Mouse (Mus musculus) heart, embryonic 11.5 days (tissue): ENCODE measurements at regions not wholly inside any gene's neighbourhood (a gene's known extent, or its start where the extent isn't known, plus 50 kb on each side); places are given as distances from the start of the nearest gene placed in this dataset.

Source experiments
- ATAC-seq: fragments of 200-750 bp; cut with Nextera tagmentation; replicated peaks from 2 replicates; pipeline ENCODE4 v1.8.0; 2017; ENCODE audit warnings: moderate library complexity; ENCODE audit not compliant: insufficient number of reproducible peaks, low FRiP score, low TSS enrichment
- H3K27ac ChIP-seq: fragments of 300-500 bp; sonication (generic); 2 replicates; pipeline ENCODE4 v1.5.1; 2014; ENCODE audit warnings: mild to moderate bottlenecking, low read depth, low read length
- H3K27me3 ChIP-seq: fragments of 300-500 bp; sonication (generic); 2 replicates; pipeline ENCODE4 v1.6.1; 2014; ENCODE audit warnings: mild to moderate bottlenecking, low read length, mixed read lengths; ENCODE audit not compliant: control insufficient read depth, insufficient read depth
- H3K36me3 ChIP-seq: fragments of 300-500 bp; sonication (generic); 2 replicates; pipeline ENCODE4 v1.6.1; 2014; ENCODE audit warnings: mild to moderate bottlenecking, low read length, moderate library complexity, mixed read lengths; ENCODE audit not compliant: control insufficient read depth, insufficient read depth
- H3K4me1 ChIP-seq: fragments of 300-500 bp; sonication (generic); 2 replicates; pipeline ENCODE4 v1.6.1; 2014; ENCODE audit warnings: low read length; ENCODE audit not compliant: control insufficient read depth, insufficient read depth
- H3K4me2 ChIP-seq: fragments of 300-500 bp; sonication (generic); 2 replicates; pipeline ENCODE4 v1.6.1; 2014; ENCODE audit warnings: mild to moderate bottlenecking, moderate library complexity
- H3K4me3 ChIP-seq: fragments of 300-500 bp; sonication (generic); 2 replicates; pipeline ENCODE4 v1.5.1; 2014; ENCODE audit warnings: low read depth, low read length
- H3K9ac ChIP-seq: fragments of 300-500 bp; sonication (generic); 2 replicates; pipeline ENCODE4 v1.6.1; 2014; ENCODE audit warnings: mild to moderate bottlenecking, low read depth, low read length, moderate library complexity
- H3K9me3 ChIP-seq: fragments of 300-500 bp; sonication (generic); replicated peaks from 2 replicates; pipeline ENCODE4 v1.6.1; 2016; ENCODE audit warnings: low read length; ENCODE audit not compliant: control insufficient read depth
- WGBS: fragments of 180-500 bp; shearing (Covaris S2); extraction: QIAGEN DNeasy Blood & Tissue Kit; methylation state at CpG from one replicate; pipeline ENCODE4 v1.1.7; 2014; ENCODE audit not compliant: insufficient replicate concordance; 5-methylcytosine and 5-hydroxymethylcytosine counted together

DNA sequence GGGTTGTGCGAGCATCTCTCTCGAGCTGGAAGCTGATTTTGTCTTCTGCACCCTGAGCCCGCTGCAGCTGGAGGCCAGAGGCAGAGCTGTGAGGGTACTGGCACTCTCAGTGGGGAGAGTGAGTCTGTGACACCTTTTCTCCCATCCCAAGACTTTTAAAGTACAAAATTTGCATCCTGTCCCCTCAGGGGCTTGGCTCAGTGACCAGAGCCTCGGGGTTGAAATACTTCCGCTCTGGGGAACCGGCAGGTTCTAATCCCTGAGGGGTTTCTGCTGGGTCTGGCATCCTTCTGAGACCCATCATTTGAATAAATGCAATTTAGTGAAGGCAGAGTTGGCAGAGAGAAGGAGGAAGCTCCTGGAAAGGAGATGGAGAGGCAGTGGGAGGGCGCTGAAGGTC lies 340.5 kb upstream of the Smim15 start:
- Histone ChIP-seq H3K27me3 (no peaks in the 10 kb centered on the region), H3K36me3 (no peaks in the 10 kb centered on the region), H3K9me3 (no peaks in the 10 kb centered on the region), H3K4me3 (no peak overlapping the region), H3K4me1 (no peaks in the 10 kb centered on the region), H3K27ac (no peak overlapping the region), H3K4me2 (no peak overlapping the region), H3K9ac (no peak overlapping the region)
- ATAC-seq: no peak
- WGBS: 46% methylated on average over 7 of the region's 7 CpGs

DNA sequence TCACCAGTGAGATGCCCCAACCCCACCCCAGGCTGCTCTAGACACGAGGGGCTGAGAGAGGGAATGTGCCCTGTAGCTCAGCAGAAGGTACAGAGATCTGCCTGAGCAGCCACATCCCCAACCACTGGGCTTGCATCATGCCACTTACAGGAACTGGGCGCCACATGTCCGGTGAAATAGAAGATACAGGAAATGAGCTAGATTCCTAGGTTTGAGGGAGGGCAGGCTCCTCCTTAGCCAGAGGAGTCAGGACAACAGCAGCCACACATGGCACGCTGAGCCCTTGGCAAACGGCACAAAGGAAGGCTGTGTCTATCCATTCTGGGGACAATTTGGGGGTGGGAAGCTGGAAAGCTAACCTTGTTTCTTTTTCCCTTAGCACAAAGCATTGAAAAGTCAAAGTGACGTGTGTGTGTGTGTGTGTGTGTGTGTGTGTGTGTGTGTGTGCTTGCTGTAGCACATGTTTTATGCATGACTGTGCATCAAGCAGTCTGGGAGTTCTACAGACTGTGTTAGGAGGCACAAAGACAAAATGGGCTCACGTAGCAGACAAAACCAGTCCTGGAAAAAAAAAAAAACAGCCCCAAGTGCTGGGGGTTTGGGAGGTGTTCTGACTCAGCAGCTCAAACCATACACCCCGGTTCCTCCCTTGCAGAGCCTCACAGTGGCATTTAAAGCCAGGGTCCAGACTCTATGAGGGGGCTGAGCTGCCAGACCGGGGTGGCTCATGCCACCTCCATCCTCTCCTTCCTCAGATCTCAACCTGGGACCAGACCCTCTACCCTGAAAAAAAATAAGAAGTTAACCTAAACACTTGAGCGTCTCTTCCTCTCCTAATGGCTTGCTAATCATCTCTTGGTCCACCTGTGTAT lies 343.7 kb upstream of the Smim15 start:
- Histone ChIP-seq H3K27me3 (no peaks in the 10 kb centered on the region), H3K4me2 (no peak overlapping the region), H3K9me3 (no peaks in the 10 kb centered on the region; the same call in 1 of the 2 replicates), H3K36me3 (no peaks in the 10 kb centered on the region), H3K9ac (no peak overlapping the region), H3K27ac (no peak overlapping the region), H3K4me3 (no peak overlapping the region), H3K4me1 (no peaks in the 10 kb centered on the region)
- WGBS: 58% methylated on average over 10 of the region's 10 CpGs
- no peak for ATAC-seq

GRCm38 (mm10) chr13:107699251-107699650 lies 345.0 kb upstream of the Smim15 start:
- H3K4me2 ChIP-seq: no peak overlapping the region
- WGBS: 78% methylated on average over 5 of the region's 5 CpGs
- H3K27me3 ChIP-seq: no peaks in the 10 kb centered on the region
- H3K27ac ChIP-seq: no peak overlapping the region
- no peak for ATAC-seq
- H3K4me1 ChIP-seq: no peaks in the 10 kb centered on the region
- H3K4me3 ChIP-seq: no peak overlapping the region
- no peaks in the 10 kb centered on the region for H3K36me3 ChIP-seq
- H3K9ac ChIP-seq: no peak overlapping the region
- H3K9me3 ChIP-seq: no peaks in the 10 kb centered on the region; the same call in 1 of the 2 replicates

- no peak overlapping the region for H3K9ac ChIP-seq
- no peaks in the 10 kb centered on the region for H3K27me3 ChIP-seq
- H3K36me3 ChIP-seq: no peaks in the 10 kb centered on the region
- no peak overlapping the region for H3K27ac ChIP-seq
- WGBS: 87% methylated on average over 7 of the region's 7 CpGs
- H3K4me1 ChIP-seq: no peaks in the 10 kb centered on the region
- H3K4me2 ChIP-seq: no peak overlapping the region
- no peaks in the 10 kb centered on the region; the same call in 1 of the 2 replicates for H3K9me3 ChIP-seq
- ATAC-seq: no peak
- no peak overlapping the region for H3K4me3 ChIP-seq
Measured at GRCm38 (mm10) chr13:107698345-107698744, 345.9 kb upstream of the Smim15 start.

DNA sequence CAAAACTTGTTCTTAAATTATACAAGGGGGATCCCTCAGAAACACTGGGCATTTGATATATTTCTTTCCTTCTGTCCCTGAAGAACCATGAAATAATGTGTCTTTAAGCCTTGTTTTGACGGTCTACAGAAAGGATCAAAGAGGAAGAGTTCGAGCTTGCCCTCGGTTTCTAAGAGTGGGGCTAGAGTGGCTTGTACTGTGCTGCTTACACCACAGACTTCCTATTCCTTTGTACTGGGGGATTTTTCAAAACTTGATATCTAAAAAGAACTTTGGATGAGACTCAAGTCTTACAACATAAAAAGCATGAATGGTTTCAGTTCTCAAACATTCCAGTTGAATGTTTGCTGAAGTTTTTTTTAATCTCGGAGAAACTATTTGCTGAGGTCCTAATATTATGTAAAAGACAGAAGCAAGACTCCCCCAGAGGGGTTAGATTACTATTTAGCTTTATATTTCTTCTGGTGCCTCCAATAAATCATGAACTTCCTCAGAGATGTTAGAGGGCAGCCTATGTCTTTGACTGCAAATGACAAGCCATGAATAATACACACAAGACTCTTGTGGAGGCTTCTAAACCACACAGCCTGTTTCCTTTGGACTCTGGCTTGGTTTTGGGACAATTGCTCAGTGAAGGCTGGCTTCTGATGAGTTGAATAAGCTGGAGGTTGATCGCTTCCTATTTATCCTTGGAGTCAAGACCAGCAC lies 352.0 kb upstream of the Smim15 start:
- Histone ChIP-seq H3K9me3 (no peaks in the 10 kb centered on the region), H3K4me2 (no peak overlapping the region), H3K4me3 (no peak overlapping the region), H3K27ac (no peak overlapping the region), H3K36me3 (no peaks in the 10 kb centered on the region), H3K4me1 (no peaks in the 10 kb centered on the region), H3K9ac (no peak overlapping the region), H3K27me3 (no peaks in the 10 kb centered on the region)
- 80% methylated on average over 5 of the region's 5 CpGs for WGBS
- no peak for ATAC-seq

GRCm38 (mm10) chr13:107688972-107689371 lies 355.3 kb upstream of the Smim15 start:
- no peaks in the 10 kb centered on the region for H3K27me3 ChIP-seq
- H3K4me2 ChIP-seq: no peak overlapping the region
- no peaks in the 10 kb centered on the region for H3K9me3 ChIP-seq
- 26% methylated on average over 6 of the region's 6 CpGs for WGBS
- H3K9ac ChIP-seq: no peak overlapping the region
- H3K4me3 ChIP-seq: no peak overlapping the region
- H3K4me1 ChIP-seq: no peaks in the 10 kb centered on the region
- ATAC-seq: no peak
- H3K27ac ChIP-seq: no peak overlapping the region
- no peaks in the 10 kb centered on the region for H3K36me3 ChIP-seq

DNA sequence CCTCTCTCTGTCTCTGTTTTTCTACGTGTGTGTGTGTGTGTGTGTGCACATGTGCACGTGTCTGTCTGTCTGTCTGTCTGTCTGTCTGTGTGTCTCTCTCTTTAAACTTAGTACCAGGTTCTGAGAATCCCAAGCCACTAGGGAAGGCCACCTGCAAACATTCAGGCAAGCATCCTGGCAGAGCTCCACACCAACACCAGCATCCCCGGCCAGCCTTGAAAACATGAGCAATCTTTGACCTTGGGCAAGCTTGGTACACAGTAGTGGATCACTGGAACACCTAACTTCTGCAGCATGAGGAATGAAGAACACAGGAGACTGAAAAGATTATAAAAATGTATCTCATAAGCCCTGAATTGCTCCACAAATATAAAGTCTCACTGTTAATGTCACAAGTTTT lies 359.0 kb upstream of the Smim15 start:
- no peak overlapping the region for H3K27ac ChIP-seq
- no peaks in the 10 kb centered on the region for H3K36me3 ChIP-seq
- no peaks in the 10 kb centered on the region for H3K9me3 ChIP-seq
- 74% methylated on average over 3 of the region's 3 CpGs for WGBS
- H3K9ac ChIP-seq: no peak overlapping the region
- no peaks in the 10 kb centered on the region for H3K4me1 ChIP-seq
- H3K4me2 ChIP-seq: no peak overlapping the region
- H3K4me3 ChIP-seq: no peak overlapping the region
- no peak for ATAC-seq
- H3K27me3 ChIP-seq: no peaks in the 10 kb centered on the region; the same call in 1 of the 2 replicates

- H3K4me2 ChIP-seq: no peak overlapping the region
- H3K27ac ChIP-seq: no peak overlapping the region
- H3K36me3 ChIP-seq: no peaks in the 10 kb centered on the region
- H3K4me3 ChIP-seq: no peak overlapping the region
- H3K9me3 ChIP-seq: no peaks in the 10 kb centered on the region
- no peaks in the 10 kb centered on the region for H3K4me1 ChIP-seq
- 85% methylated on average over 3 of the region's 3 CpGs for WGBS
- ATAC-seq: no peak
- H3K9ac ChIP-seq: no peak overlapping the region
- no peaks in the 10 kb centered on the region; the same call in 1 of the 2 replicates for H3K27me3 ChIP-seq
Measured at GRCm38 (mm10) chr13:107683909-107684308, 360.3 kb upstream of the Smim15 start.
